Mouse (Mus musculus) small intestine, adult 2 months (tissue): ENCODE measurements around the gene Crhbp.

Experiments used
- CTCF ChIP-seq: fragments of 200-500 bp; IDR thresholded peaks from 2 replicates; pipeline ENCODE4 v1.5.1; 2012; ENCODE audit warnings: low read depth, mild to moderate bottlenecking, control low read depth, inconsistent platforms, low read length, moderate library complexity, mixed read lengths; ENCODE audit not compliant: insufficient replicate concordance, insufficient read length; ENCODE audit errors: extremely low read depth
- POLR2A ChIP-seq: fragments of 200-500 bp; IDR thresholded peaks from 2 replicates; pipeline ENCODE4 v1.6.1; 2012; ENCODE audit warnings: low read depth, mild to moderate bottlenecking, control low read depth, inconsistent platforms, low read length, moderate library complexity

- TF ChIP-seq CTCF = no peak
- no peak for TF ChIP-seq POLR2A
These were observed 29.6 kb upstream of the Crhbp start for GRCm38 (mm10) chr13:95474294-95474693.
